Mouse (Mus musculus): ENCODE results near the gene Zfp983. TPM values are rescaled to one million over a fixed set of nuclear protein-coding genes. Genes with fewer than 3 reads are reported as not detected.

Zfp983 gene
- total RNA-seq, 2 experiments from 2014 or later = 8.9 to 9.8 TPM

Other genes with a start within 250 kb of the Zfp983 start
- under 1 TPM; 0.62 to 0.77 TPM for gene Zfp54, start 227.4 kb upstream of the Zfp983 start, total RNA-seq (2021)
- gene Zfp51, start 200.2 kb upstream of the Zfp983 start, total RNA-seq (2021) = 1 to 10 TPM; 3.5 to 3.9 TPM
- 1 to 10 TPM; 4.2 TPM for gene Zfp53, start 161.6 kb upstream of the Zfp983 start, total RNA-seq (2021)
- gene Zfp52, start 115.1 kb upstream of the Zfp983 start, total RNA-seq (2021) = 1 to 10 TPM; 6.0 to 6.7 TPM
- gene Zfp948, start 83.6 kb upstream of the Zfp983 start, total RNA-seq (2021) = 10 to 100 TPM; 11.8 to 13.0 TPM
- 1 to 10 TPM; 6.5 to 10.0 TPM for gene Gm10226, start 41.2 kb downstream of the Zfp983 start, total RNA-seq (2021)
- gene Zfp760, start 57.1 kb downstream of the Zfp983 start, total RNA-seq (2021) = 1 to 10 TPM; 7.1 to 7.8 TPM
- gene Zfp229, start 80.2 kb downstream of the Zfp983 start, total RNA-seq (2021) = 1 to 10 TPM; 3.9 TPM
- under 1 TPM; 0.71 to 0.82 TPM for gene Zfp820, start 195.1 kb downstream of the Zfp983 start, total RNA-seq (2021)